Mouse (Mus musculus): ENCODE data around the gene Tgfb3. TPM values are rescaled to one million over a fixed set of nuclear protein-coding genes. Genes with fewer than 3 reads are reported as not detected.

The Tgfb3 gene
- total RNA-seq, 2 experiments from 2014 or later: 12.7 to 13.9 TPM

Other genes starting within 250 kb of the Tgfb3 start
- 10 to 100 TPM; 14.4 to 15.8 TPM for gene Ift43, start 3.5 kb upstream of the Tgfb3 start, total RNA-seq (2021)
- gene Gpatch2l, start 162.8 kb upstream of the Tgfb3 start, total RNA-seq (2021): 10 to 100 TPM; 35.6 to 36.5 TPM